Comparison of ENCODE assay signal across 9 mouse cellular contexts in genomic region chr19:34151909-34152308, GRCm38 (mm10). TPM values are rescaled to one million over a fixed set of nuclear protein-coding genes. Genes with fewer than 3 reads are reported as not detected.
DNase-seq lines count a peak whose midpoint lies in the region; ATAC-seq lines count a peak whose summit lies in the region.
"Had no signal": no experiment of that assay in that cellular context is flagged by ENCODE, and none has a peak within 500 bp of the region (broad histone marks: within the 10 kb centered on the region; RNA-seq: fewer than 3 reads in every experiment).

No protein-coding gene starts in this region.

- H3K4me1 ChIP-seq in kidney, embryonic 14.5 days (ENCODE audit: control insufficient read depth, insufficient read depth, low read length): no peaks in the 10 kb centered on the region
- H3K4me1 ChIP-seq in neural tube, embryonic 15.5 days: no peaks in the 10 kb centered on the region
- H3K4me1 ChIP-seq: heart, embryonic 13.5 days had no signal

- no peaks in the 10 kb centered on the region for H3K27me3 ChIP-seq in kidney, embryonic 14.5 days (ENCODE audit: control insufficient read depth, insufficient read depth, low read length)
- no peaks in the 10 kb centered on the region for H3K27me3 ChIP-seq in neural tube, embryonic 15.5 days (replicated peaks)
- H3K27me3 ChIP-seq: heart, embryonic 13.5 days had no signal

- DNase-seq in kidney, adult 9 months: peak; percentile 13
- peak; percentile 79 for DNase-seq in 3T3-L1 (ENCODE audit: low read depth, low spot score)
- peak; percentile 76 for DNase-seq in CD4-positive, CD25-positive, alpha-beta regulatory T cell, adult 2 months (ENCODE audit: low read depth, low spot score)
- DNase-seq in MN1 (ENCODE audit: low spot score): no peak
- DNase-seq in spleen, postnatal 10 days (ENCODE audit: low spot score in 2 of 2): no peak

- H3K36me3 ChIP-seq in kidney, embryonic 14.5 days (ENCODE audit: control insufficient read depth, insufficient read depth, low read length): no peaks in the 10 kb centered on the region
- no peaks in the 10 kb centered on the region for H3K36me3 ChIP-seq in neural tube, embryonic 15.5 days
- H3K36me3 ChIP-seq: heart, embryonic 13.5 days had no signal

- no peak overlapping the region for H3K4me3 ChIP-seq in kidney, embryonic 14.5 days (ENCODE audit: low read length)
- no peak overlapping the region for H3K4me3 ChIP-seq in neural tube, embryonic 15.5 days (replicated peaks)
- H3K4me3 ChIP-seq: heart, embryonic 13.5 days had no signal

- no peak overlapping the region for H3K9ac ChIP-seq in kidney, embryonic 14.5 days (ENCODE audit: low read depth, low read length)
- no peak overlapping the region for H3K9ac ChIP-seq in neural tube, embryonic 15.5 days (replicated peaks)
- H3K9ac ChIP-seq: heart, embryonic 13.5 days had no signal

- WGBS in kidney, embryonic 14.5 days: 75% methylated on average over 1 of the region's 1 CpGs
- 84% methylated on average over 1 of the region's 1 CpGs for WGBS in neural tube, embryonic 15.5 days

- no peak overlapping the region for H3K4me2 ChIP-seq in kidney, embryonic 14.5 days (replicated peaks; ENCODE audit: low read depth, low read length)
- no peak overlapping the region for H3K4me2 ChIP-seq in neural tube, embryonic 15.5 days
- H3K4me2 ChIP-seq: heart, embryonic 13.5 days had no signal

- no peaks in the 10 kb centered on the region for H3K9me3 ChIP-seq in kidney, embryonic 14.5 days (ENCODE audit: control insufficient read depth, low read length)
- H3K9me3 ChIP-seq in neural tube, embryonic 15.5 days (replicated peaks): no peaks in the 10 kb centered on the region
- H3K9me3 ChIP-seq: heart, embryonic 13.5 days had no signal

- ATAC-seq in kidney, embryonic 14.5 days (ENCODE audit: low FRiP score, low TSS enrichment): no peak
- peak; percentile 37 to 71; a peak in 2 of 4 replicates for ATAC-seq in hematopoietic stem cell, adult 5-6 weeks (replicated peaks in 1 of 2; ENCODE audit: insufficient read depth in 1 of 2, low FRiP score in 2 of 2, low TSS enrichment in 1 of 2, low read depth in 1 of 2, poor library complexity in 2 of 2, severe bottlenecking in 2 of 2)
- no peak for ATAC-seq in neural tube, embryonic 15.5 days (ENCODE audit: low FRiP score)

- H3K27ac ChIP-seq in kidney, embryonic 14.5 days (ENCODE audit: low read depth, low read length): no peak overlapping the region
- H3K27ac ChIP-seq in neural tube, embryonic 15.5 days (replicated peaks): no peak overlapping the region
- H3K27ac ChIP-seq: heart, embryonic 13.5 days had no signal

RNA-seq across cellular contexts. Expression of gene Ankrd22, which starts 13.9 kb away (rescaled TPM):
- polyA plus RNA-seq in kidney, embryonic 14.5 days (2014; fragmentation: Nextera tagmentation; extraction: Ambion mirVana): not detected in 2 replicates
- total RNA-seq in hematopoietic stem cell, adult 5-6 weeks (2017): 2.7 and 6.7 TPM in 2 replicates
- 1.9 TPM in 1 of 2 replicates, not detected in the other for polyA plus RNA-seq in neural tube, embryonic 15.5 days (2015; fragmentation: Nextera tagmentation; extraction: Ambion mirVana)

RNA-seq across cellular contexts. Expression of gene Stambpl1, which starts 40.1 kb away (rescaled TPM):
- polyA plus RNA-seq in kidney, embryonic 14.5 days (2014; fragmentation: Nextera tagmentation; extraction: Ambion mirVana): 4.6 and 5.5 TPM in 2 replicates
- 11.9 and 15.4 TPM in 2 replicates for total RNA-seq in hematopoietic stem cell, adult 5-6 weeks (2017)
- 25.8 and 28.3 TPM in 2 replicates for polyA plus RNA-seq in neural tube, embryonic 15.5 days (2015; fragmentation: Nextera tagmentation; extraction: Ambion mirVana)

RNA-seq across cellular contexts. Expression of gene Lipm, which starts 51.2 kb away (rescaled TPM):
- polyA plus RNA-seq in kidney, embryonic 14.5 days (2014; fragmentation: Nextera tagmentation; extraction: Ambion mirVana): not detected in 2 replicates
- total RNA-seq in hematopoietic stem cell, adult 5-6 weeks (2017): not detected in 2 replicates
- 0.08 and 0.11 TPM in 2 replicates for polyA plus RNA-seq in neural tube, embryonic 15.5 days (2015; fragmentation: Nextera tagmentation; extraction: Ambion mirVana)
- polyA plus RNA-seq: heart, embryonic 13.5 days had no signal

Comparison
In these comparisons a context has a peak if more than half of its experiments do, and no peak if none do; other contexts are left out.
1. DNase-seq: peak in kidney, adult 9 months (single experiment), 3T3-L1 (single experiment) and CD4-positive, CD25-positive, alpha-beta regulatory T cell, adult 2 months (single experiment); none in MN1 (single experiment) and spleen, postnatal 10 days (0 of 2).
2. ATAC-seq: peak in hematopoietic stem cell, adult 5-6 weeks (2 of 2); none in kidney, embryonic 14.5 days (single experiment) and neural tube, embryonic 15.5 days (single experiment).